Mouse (Mus musculus) thymus, adult 2 months (tissue): ENCODE measurements at regions not wholly inside any gene's neighbourhood (a gene's known extent, or its start where the extent isn't known, plus 50 kb on each side); places are given as distances from the start of the nearest gene placed in this dataset.

Experiments
- CTCF ChIP-seq: fragments of 200-500 bp; IDR thresholded peaks from 2 replicates; pipeline ENCODE4 v1.5.1; 2012; ENCODE audit warnings: mild to moderate bottlenecking, control low read depth, low read length, moderate library complexity, borderline replicate concordance; ENCODE audit not compliant: control insufficient read depth, poor library complexity, insufficient read depth; ENCODE audit errors: extremely low read depth
- POLR2A ChIP-seq: fragments of 200-500 bp; IDR thresholded peaks from 2 replicates; pipeline ENCODE4 v1.6.1; 2012; ENCODE audit warnings: mild to moderate bottlenecking, low read length, control low read depth, moderate library complexity; ENCODE audit not compliant: control insufficient read depth, poor library complexity, insufficient read depth; ENCODE audit errors: extremely low read depth

DNA sequence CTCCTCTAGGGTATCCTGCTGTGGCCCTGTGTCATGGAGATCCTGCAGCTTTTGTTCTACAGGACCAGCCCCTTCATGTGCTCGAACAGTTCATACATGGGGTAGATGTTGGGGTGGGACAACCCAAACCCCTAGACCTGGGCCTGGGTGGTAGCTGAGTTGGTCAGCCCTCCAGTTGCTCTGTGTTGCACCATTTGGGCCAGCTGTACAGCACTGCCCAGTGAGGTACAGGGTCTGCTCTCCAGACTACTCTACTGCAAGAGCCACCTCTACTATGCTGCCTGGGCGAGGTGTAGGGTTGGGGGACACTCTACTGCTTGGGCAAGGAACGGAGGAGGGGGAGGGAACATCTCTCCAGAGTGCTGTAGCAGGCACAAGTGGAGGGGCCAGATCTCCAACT lies 120.6 kb downstream of the Cth start:
- no peak for TF ChIP-seq POLR2A
- no peak for TF ChIP-seq CTCF
